Mouse (Mus musculus) limb, embryonic 13.5 days (tissue): Measurements from ENCODE around the gene Sgk2. TPM values are rescaled to one million over a fixed set of nuclear protein-coding genes. Genes with fewer than 3 reads are reported as not detected.

Source experiments
- ATAC-seq: fragments of 200-750 bp; cut with Nextera tagmentation; 2 replicates; pipeline ENCODE4 v1.8.0; 2017; ENCODE audit warnings: low read depth, moderate number of reproducible peaks, moderate TSS enrichment; ENCODE audit not compliant: low FRiP score
- H3K27ac ChIP-seq: fragments of 300-500 bp; sonication (generic); 2 replicates; pipeline ENCODE4 v1.5.1; 2015; ENCODE audit warnings: inconsistent platforms, mild to moderate bottlenecking, moderate library complexity
- H3K27me3 ChIP-seq: fragments of 300-500 bp; sonication (generic); 2 replicates; pipeline ENCODE4 v1.6.1; 2015; ENCODE audit warnings: mild to moderate bottlenecking, inconsistent platforms
- H3K36me3 ChIP-seq: fragments of 300-500 bp; sonication (generic); 2 replicates; pipeline ENCODE4 v1.6.1; 2015; ENCODE audit warnings: inconsistent platforms, mild to moderate bottlenecking, moderate library complexity
- H3K4me1 ChIP-seq: fragments of 300-500 bp; sonication (generic); 2 replicates; pipeline ENCODE4 v1.6.1; 2015; ENCODE audit warnings: inconsistent platforms
- H3K4me2 ChIP-seq: fragments of 300-500 bp; sonication (generic); replicated peaks from 2 replicates; pipeline ENCODE4 v1.6.1; 2015; ENCODE audit warnings: inconsistent platforms, mild to moderate bottlenecking, moderate library complexity
- H3K4me3 ChIP-seq: fragments of 300-500 bp; sonication (generic); 2 replicates; pipeline ENCODE4 v1.5.1; 2015; ENCODE audit warnings: moderate library complexity, mild to moderate bottlenecking, inconsistent platforms
- H3K9ac ChIP-seq: fragments of 300-500 bp; sonication (generic); 2 replicates; pipeline ENCODE4 v1.6.1; 2015; ENCODE audit warnings: mild to moderate bottlenecking, inconsistent platforms
- H3K9me3 ChIP-seq: fragments of 300-500 bp; sonication (generic); 2 replicates; pipeline ENCODE4 v1.6.1; 2016; ENCODE audit warnings: inconsistent platforms
- WGBS: fragments of 180-500 bp; shearing (Covaris S2); methylation state at CpG from one replicate; pipeline ENCODE4 v1.1.7; 2015; 5-methylcytosine and 5-hydroxymethylcytosine counted together
- polyA plus RNA-seq: library from polyadenylated mRNA; unstranded; fragments of >200 nt; fragmentation: Nextera tagmentation; extraction: Ambion mirVana; gene quantifications from 2 replicates; pipeline ENCODE4 v1.2.1, GENCODE M21; 2015

Sgk2 gene
- polyA plus RNA-seq, result 0.05 TPM in 1 of 2 replicates, not detected in the other

GRCm38 (mm10) chr2:162987218-162987617 is at the start of gene Sgk2:
Gene Sgk2 (plus strand): TSS chr2:162987330.
- ATAC-seq, result no peak
- 62% methylated on average over 8 of the region's 8 CpGs for WGBS
- no peaks in the 10 kb centered on the region for H3K27me3 ChIP-seq
- H3K4me1 ChIP-seq, result peaks cover 5% of the 10 kb centered on the region; the same call in 1 of the 2 replicates
- no peak within 1 kb of the TSS for H3K4me3 ChIP-seq
- no peak within 1 kb of the TSS for H3K9ac ChIP-seq
- no peak within 1 kb of the TSS for H3K4me2 ChIP-seq
- H3K9me3 ChIP-seq, result no peaks in the 10 kb centered on the region
- H3K27ac ChIP-seq, result no peak within 1 kb of the TSS
- no peaks in the 10 kb centered on the region for H3K36me3 ChIP-seq

- Histone ChIP-seq H3K4me3 (no peak overlapping the region), H3K4me1 (peaks cover 22% of the 10 kb centered on the region), H3K27me3 (peaks cover 16% of the 10 kb centered on the region), H3K27ac (no peak overlapping the region), H3K4me2 (no peak overlapping the region), H3K9me3 (no peaks in the 10 kb centered on the region), H3K9ac (no peak overlapping the region), H3K36me3 (peaks cover 60% of the 10 kb centered on the region)
- WGBS, result 78% methylated on average over 1 of the region's 1 CpGs
- ATAC-seq, result no peak
These were observed 47.6 kb upstream of the Sgk2 start for GRCm38 (mm10) chr2:162939562-162939961.

- peak; percentile 68 for ATAC-seq
- Histone ChIP-seq H3K4me3 (peak within 1 kb of the TSS; percentile 57), H3K9me3 (no peaks in the 10 kb centered on the region), H3K4me1 (peaks cover 22% of the 10 kb centered on the region), H3K27me3 (peaks cover 21% of the 10 kb centered on the region), H3K4me2 (peak within 1 kb of the TSS; percentile 97), H3K36me3 (peaks cover 28% of the 10 kb centered on the region), H3K9ac (peak within 1 kb of the TSS; percentile 68), H3K27ac (no peak within 1 kb of the TSS)
- under 1% methylated on average over 40 of the region's 40 CpGs for whole genome bisulfite sequencing
These were observed 43.8 kb upstream of the Sgk2 start, which contains the start of gene L3mbtl1 for GRCm38 (mm10) chr2:162943148-162943846. Gene L3mbtl1 (plus strand): TSS chr2:162943472.

- Histone ChIP-seq H3K27ac (no peak overlapping the region), H3K4me1 (peaks cover 22% of the 10 kb centered on the region), H3K36me3 (peaks cover 22% of the 10 kb centered on the region), H3K4me2 (peak overlapping the region; percentile 97), H3K9ac (0 out of 2 replicates have a peak overlapping the region, but pooled peaks have one; percentile 68), H3K9me3 (no peaks in the 10 kb centered on the region), H3K27me3 (peaks cover 21% of the 10 kb centered on the region), H3K4me3 (peak overlapping the region; percentile 57)
- no peak for ATAC-seq
- 7% methylated on average over 11 of the region's 11 CpGs for WGBS
These were observed 43.2 kb upstream of the Sgk2 start for GRCm38 (mm10) chr2:162943931-162944330.

GRCm38 (mm10) chr2:162946964-162947363 is 40.2 kb upstream of the Sgk2 start:
- H3K9ac ChIP-seq, result no peak overlapping the region
- 81% methylated on average over 5 of the region's 5 CpGs for WGBS

GRCm38 (mm10) chr2:162947736-162948135 is 39.4 kb upstream of the Sgk2 start:
- Histone ChIP-seq H3K4me3 (peak overlapping the region; percentile 25), H3K4me1 (peaks cover 13% of the 10 kb centered on the region), H3K27ac (no peak overlapping the region), H3K9me3 (no peaks in the 10 kb centered on the region), H3K9ac (no peak overlapping the region), H3K36me3 (no peaks in the 10 kb centered on the region), H3K27me3 (peaks cover 18% of the 10 kb centered on the region), H3K4me2 (peak overlapping the region; percentile 54)
- 43% methylated on average over 15 of the region's 15 CpGs for WGBS
- ATAC-seq, result no peak

More at GRCm38 (mm10) chr2:162946964-162947363, 40.2 kb upstream of the Sgk2 start:
- peaks cover 17% of the 10 kb centered on the region for H3K4me1 ChIP-seq
- no peak overlapping the region for H3K4me2 ChIP-seq
- H3K27me3 ChIP-seq, result peaks cover 18% of the 10 kb centered on the region
- ATAC-seq, result no peak
- H3K9me3 ChIP-seq, result no peaks in the 10 kb centered on the region
- no peaks in the 10 kb centered on the region for H3K36me3 ChIP-seq
- H3K27ac ChIP-seq, result no peak overlapping the region
- no peak overlapping the region for H3K4me3 ChIP-seq

GRCm38 (mm10) chr2:162948221-162948620 is 38.9 kb upstream of the Sgk2 start:
- 58% methylated on average over 14 of the region's 14 CpGs for WGBS
- H3K27ac ChIP-seq, result no peak overlapping the region
- no peak overlapping the region for H3K9ac ChIP-seq
- H3K27me3 ChIP-seq, result peaks cover 17% of the 10 kb centered on the region
- peak overlapping the region; percentile 25 for H3K4me3 ChIP-seq
- no peaks in the 10 kb centered on the region for H3K36me3 ChIP-seq
- H3K4me1 ChIP-seq, result peaks cover 8% of the 10 kb centered on the region
- no peak for ATAC-seq
- peak overlapping the region; percentile 54 for H3K4me2 ChIP-seq
- no peaks in the 10 kb centered on the region for H3K9me3 ChIP-seq

- no peak overlapping the region for H3K4me2 ChIP-seq
- 93% methylated on average over 2 of the region's 2 CpGs for WGBS
- H3K9ac ChIP-seq, result no peak overlapping the region
- H3K9me3 ChIP-seq, result no peaks in the 10 kb centered on the region
- no peak overlapping the region for H3K27ac ChIP-seq
- H3K4me1 ChIP-seq, result no peaks in the 10 kb centered on the region
- H3K4me3 ChIP-seq, result no peak overlapping the region
- no peak for ATAC-seq
- no peaks in the 10 kb centered on the region for H3K36me3 ChIP-seq
- H3K27me3 ChIP-seq, result 0 out of 2 replicates have a peak, but pooled peaks cover 2% of the 10 kb centered on the region
These were observed 36.4 kb upstream of the Sgk2 start for GRCm38 (mm10) chr2:162950776-162951175.

GRCm38 (mm10) chr2:162956843-162957242 is 30.3 kb upstream of the Sgk2 start:
- Histone ChIP-seq H3K36me3 (no peaks in the 10 kb centered on the region), H3K9ac (no peak overlapping the region), H3K27ac (no peak overlapping the region), H3K27me3 (no peaks in the 10 kb centered on the region), H3K4me2 (no peak overlapping the region), H3K4me3 (no peak overlapping the region), H3K9me3 (no peaks in the 10 kb centered on the region), H3K4me1 (no peaks in the 10 kb centered on the region)
- 98% methylated on average over 2 of the region's 2 CpGs for whole genome bisulfite sequencing
- no peak for ATAC-seq

- 58% methylated on average over 9 of the region's 10 CpGs for WGBS
- no peaks in the 10 kb centered on the region for H3K4me1 ChIP-seq
- no peak overlapping the region for H3K9ac ChIP-seq
- ATAC-seq, result no peak
- H3K9me3 ChIP-seq, result no peaks in the 10 kb centered on the region
- no peaks in the 10 kb centered on the region for H3K27me3 ChIP-seq
- H3K4me3 ChIP-seq, result no peak overlapping the region
- no peak overlapping the region for H3K27ac ChIP-seq
- no peaks in the 10 kb centered on the region for H3K36me3 ChIP-seq
- H3K4me2 ChIP-seq, result no peak overlapping the region
These were observed 25.8 kb upstream of the Sgk2 start for GRCm38 (mm10) chr2:162961321-162961720.

- Histone ChIP-seq H3K4me2 (no peak overlapping the region), H3K27me3 (no peaks in the 10 kb centered on the region), H3K4me3 (no peak overlapping the region), H3K9ac (no peak overlapping the region), H3K9me3 (no peaks in the 10 kb centered on the region), H3K27ac (no peak overlapping the region), H3K4me1 (no peaks in the 10 kb centered on the region), H3K36me3 (no peaks in the 10 kb centered on the region)
- 95% methylated on average over 2 of the region's 2 CpGs for WGBS
- no peak for ATAC-seq
These were observed 20.4 kb upstream of the Sgk2 start for GRCm38 (mm10) chr2:162966734-162967133.

GRCm38 (mm10) chr2:162968357-162968756 is 18.8 kb upstream of the Sgk2 start:
- Histone ChIP-seq H3K9ac (no peak overlapping the region), H3K27me3 (no peaks in the 10 kb centered on the region), H3K27ac (no peak overlapping the region), H3K36me3 (no peaks in the 10 kb centered on the region), H3K4me2 (no peak overlapping the region), H3K9me3 (no peaks in the 10 kb centered on the region), H3K4me3 (no peak overlapping the region), H3K4me1 (no peaks in the 10 kb centered on the region)
- WGBS, result 9% methylated on average over 5 of the region's 5 CpGs
- peak; percentile 24; the same call in 1 of the 2 replicates for ATAC-seq
